Mouse (Mus musculus): ENCODE results near the gene Lbx2. TPM values are rescaled to one million over a fixed set of nuclear protein-coding genes. Genes with fewer than 3 reads are reported as not detected.

Lbx2 gene
- polyA plus RNA-seq, 1 experiment, result 0.40 TPM

- 0 out of 2 replicates have a peak, but pooled peaks have one; percentile 24 for TF ChIP-seq POLR2A (IDR thresholded peaks at IDR 0.05; ENCODE audit: extremely low read depth, insufficient read depth, low read length)
- TF ChIP-seq CTCF (IDR thresholded peaks at IDR 0.05; ENCODE audit: extremely low read depth, insufficient read depth, low read length), result no peak
- no peak overlapping the region for H3K4me3 ChIP-seq (ENCODE audit: insufficient read depth, low read length)
- H3K4me1 ChIP-seq (ENCODE audit: control insufficient read depth, insufficient read depth, low read length), result no peaks in the 10 kb centered on the region
- H3K27ac ChIP-seq (ENCODE audit: insufficient read depth, low read length), result no peak overlapping the region
These were observed 32.2 kb downstream of the Lbx2 start for GRCm38 (mm10) chr6:83118369-83118768.

GRCm38 (mm10) chr6:83118825-83119733 is 32.9 kb downstream of the Lbx2 start:
- TF ChIP-seq CTCF (IDR thresholded peaks at IDR 0.05; ENCODE audit: extremely low read depth, insufficient read depth, low read length), result no peak
- TF ChIP-seq POLR2A (IDR thresholded peaks at IDR 0.05; ENCODE audit: extremely low read depth, insufficient read depth, low read length), result no peak
- H3K4me1 ChIP-seq (ENCODE audit: control insufficient read depth, insufficient read depth, low read length), result no peaks in the 10 kb centered on the region
- H3K27ac ChIP-seq (ENCODE audit: insufficient read depth, low read length), result no peak overlapping the region
- H3K4me3 ChIP-seq (ENCODE audit: insufficient read depth, low read length), result no peak overlapping the region

GRCm38 (mm10) chr6:83119734-83120051 is 33.5 kb downstream of the Lbx2 start:
- Histone ChIP-seq H3K4me3 (ENCODE audit: insufficient read depth, low read length) (no peak overlapping the region), H3K4me1 (ENCODE audit: control insufficient read depth, insufficient read depth, low read length) (no peaks in the 10 kb centered on the region), H3K27ac (ENCODE audit: insufficient read depth, low read length) (no peak overlapping the region)
- TF ChIP-seq POLR2A (IDR thresholded peaks at IDR 0.05; ENCODE audit: extremely low read depth, insufficient read depth, low read length) (no peak), CTCF (IDR thresholded peaks at IDR 0.05; ENCODE audit: extremely low read depth, insufficient read depth, low read length) (no peak)

- Histone ChIP-seq H3K4me3 (ENCODE audit: insufficient read depth, low read length) (peak within 1 kb of the TSS; percentile 51), H3K4me1 (ENCODE audit: control insufficient read depth, insufficient read depth, low read length) (no peaks in the 10 kb centered on the region), H3K27ac (ENCODE audit: insufficient read depth, low read length) (peak within 1 kb of the TSS; percentile 19)
- peak; percentile 69 for TF ChIP-seq POLR2A (IDR thresholded peaks at IDR 0.05; ENCODE audit: extremely low read depth, insufficient read depth, low read length)
- no peak for TF ChIP-seq CTCF (IDR thresholded peaks at IDR 0.05; ENCODE audit: extremely low read depth, insufficient read depth, low read length)
These were observed 35.0 kb downstream of the Lbx2 start, which contains the start of gene Wbp1 for GRCm38 (mm10) chr6:83120930-83121862. Gene Wbp1, minus strand, starts transcription at chr6:83121559.

- TF ChIP-seq POLR2A (IDR thresholded peaks at IDR 0.05; ENCODE audit: extremely low read depth, insufficient read depth, low read length) (no peak), CTCF (IDR thresholded peaks at IDR 0.05; ENCODE audit: extremely low read depth, insufficient read depth, low read length) (no peak)
- H3K4me1 ChIP-seq (ENCODE audit: control insufficient read depth, insufficient read depth, low read length), result no peaks in the 10 kb centered on the region
These were observed 35.9 kb downstream of the Lbx2 start for GRCm38 (mm10) chr6:83121863-83122710.

GRCm38 (mm10) chr6:83122961-83123360 is 36.8 kb downstream of the Lbx2 start:
- no peak for TF ChIP-seq CTCF (IDR thresholded peaks at IDR 0.05; ENCODE audit: extremely low read depth, insufficient read depth, low read length)
- TF ChIP-seq POLR2A (IDR thresholded peaks at IDR 0.05; ENCODE audit: extremely low read depth, insufficient read depth, low read length), result no peak
- Histone ChIP-seq H3K4me3 (ENCODE audit: insufficient read depth, low read length) (no peak overlapping the region), H3K27ac (ENCODE audit: insufficient read depth, low read length) (no peak overlapping the region), H3K4me1 (ENCODE audit: control insufficient read depth, insufficient read depth, low read length) (no peaks in the 10 kb centered on the region)

More at GRCm38 (mm10) chr6:83121863-83122710, 35.9 kb downstream of the Lbx2 start:
- Histone ChIP-seq H3K27ac (ENCODE audit: insufficient read depth, low read length) (peak overlapping the region; percentile 18; the same call in 1 of the 2 replicates), H3K4me3 (ENCODE audit: insufficient read depth, low read length) (peak overlapping the region; percentile 51)

- TF ChIP-seq POLR2A (IDR thresholded peaks at IDR 0.05; ENCODE audit: extremely low read depth, insufficient read depth, low read length), result peak; percentile 72
- TF ChIP-seq CTCF (IDR thresholded peaks at IDR 0.05; ENCODE audit: extremely low read depth, insufficient read depth, low read length), result no peak
- H3K4me1 ChIP-seq (ENCODE audit: control insufficient read depth, insufficient read depth, low read length), result no peaks in the 10 kb centered on the region
- H3K27ac ChIP-seq (ENCODE audit: insufficient read depth, low read length), result no peak overlapping the region
- H3K4me3 ChIP-seq (ENCODE audit: insufficient read depth, low read length), result peak overlapping the region; percentile 63
These were observed 38.7 kb downstream of the Lbx2 start for GRCm38 (mm10) chr6:83124851-83125312.

- Histone ChIP-seq H3K4me3 (ENCODE audit: insufficient read depth, low read length) (peak within 1 kb of the TSS; percentile 63), H3K4me1 (ENCODE audit: control insufficient read depth, insufficient read depth, low read length) (no peaks in the 10 kb centered on the region), H3K27ac (ENCODE audit: insufficient read depth, low read length) (no peak within 1 kb of the TSS)
- TF ChIP-seq POLR2A (IDR thresholded peaks at IDR 0.05; ENCODE audit: extremely low read depth, insufficient read depth, low read length) (no peak), CTCF (IDR thresholded peaks at IDR 0.05; ENCODE audit: extremely low read depth, insufficient read depth, low read length) (no peak)
These were observed 39.2 kb downstream of the Lbx2 start, which contains the start of gene Ino80b for GRCm38 (mm10) chr6:83125331-83125730. Gene Ino80b, minus strand, starts transcription at chr6:83125431.
